Mouse (Mus musculus): ENCODE measurements around the gene Cttnbp2nl. TPM values are rescaled to one million over a fixed set of nuclear protein-coding genes. Genes with fewer than 3 reads are reported as not detected.
A peak's percentile ranks its signal among the peaks of the same experiment; 100 is the strongest.

Gene Cttnbp2nl
- total and polyA plus RNA-seq, 2 experiments from 2014 or later = 34.1 to 45.7 TPM

DNA sequence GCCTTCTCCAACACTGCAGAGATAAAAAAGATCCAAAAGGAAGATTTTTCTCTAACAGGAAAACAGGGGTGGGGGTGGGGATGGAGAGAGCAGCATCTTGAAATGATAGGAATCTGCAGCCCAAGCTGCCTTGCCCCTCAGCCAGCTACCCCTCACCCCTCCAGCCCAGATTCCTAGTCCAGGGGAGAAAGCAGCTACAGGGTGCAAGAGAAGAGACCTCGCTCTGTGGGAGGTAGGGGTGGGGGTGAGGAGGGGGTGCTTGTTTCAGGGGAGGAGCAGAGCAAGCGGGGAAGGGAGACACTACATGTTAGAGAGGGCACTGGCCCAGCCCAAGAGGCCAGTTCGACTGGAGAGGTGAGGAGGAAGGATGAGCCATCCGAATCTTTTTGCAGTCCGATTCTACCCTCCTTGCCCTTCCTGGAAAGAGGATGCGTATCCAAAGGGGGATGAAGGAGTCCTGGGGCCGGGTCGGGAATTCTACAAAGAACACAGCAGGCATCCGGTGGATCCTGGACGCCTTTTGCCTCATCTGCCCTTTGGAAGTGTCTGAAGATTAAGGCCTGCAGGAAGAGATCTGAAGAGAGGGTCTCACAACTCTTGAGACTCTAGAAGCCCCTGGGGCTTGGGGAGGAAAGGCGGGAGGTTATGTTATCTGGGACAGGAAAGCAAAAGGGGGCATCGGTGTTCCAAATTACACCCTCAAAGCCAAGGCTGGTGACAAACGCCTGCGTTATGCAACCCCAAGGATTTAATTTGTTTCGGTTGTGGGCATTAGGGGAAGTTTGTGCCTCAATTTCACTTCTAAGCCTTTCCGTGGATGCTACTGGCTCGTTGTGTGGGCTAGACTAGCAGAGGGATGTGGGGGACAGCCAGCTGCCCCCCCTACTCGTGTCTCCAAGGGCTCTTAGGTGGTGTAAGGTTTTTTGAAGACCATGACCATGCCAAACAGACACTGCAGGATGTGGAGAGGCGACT, 92.6 kb downstream of the Cttnbp2nl start:
- DNase-seq (ENCODE audit: low spot score) = no peak
- H3K27me3 ChIP-seq (ENCODE audit: insufficient read depth, low read length) = peaks cover 37% of the 10 kb centered on the region
- H3K9ac ChIP-seq (replicated peaks; ENCODE audit: low read length, poor library complexity, severe bottlenecking) = no peak overlapping the region
- 12% methylated on average over 19 of the region's 19 CpGs for WGBS
- 0 out of 2 replicates have a peak, but pooled peaks cover 3% of the 10 kb centered on the region for H3K4me1 ChIP-seq (ENCODE audit: insufficient read depth, low read length)
- H3K4me2 ChIP-seq (ENCODE audit: low read depth, low read length, poor library complexity, severe bottlenecking) = peak overlapping the region; percentile 57; the same call in 1 of the 2 replicates
- H3K27ac ChIP-seq (ENCODE audit: low read depth, low read length) = no peak overlapping the region
- no peak for ATAC-seq (ENCODE audit: low FRiP score)
- no peak overlapping the region for H3K4me3 ChIP-seq (ENCODE audit: low read depth, low read length)
- no peaks in the 10 kb centered on the region for H3K36me3 ChIP-seq (ENCODE audit: insufficient read depth, low read length)
- no peaks in the 10 kb centered on the region for H3K9me3 ChIP-seq (ENCODE audit: low read length)
- no peak for TF ChIP-seq CTCF (IDR thresholded peaks at IDR 0.05)

DNA sequence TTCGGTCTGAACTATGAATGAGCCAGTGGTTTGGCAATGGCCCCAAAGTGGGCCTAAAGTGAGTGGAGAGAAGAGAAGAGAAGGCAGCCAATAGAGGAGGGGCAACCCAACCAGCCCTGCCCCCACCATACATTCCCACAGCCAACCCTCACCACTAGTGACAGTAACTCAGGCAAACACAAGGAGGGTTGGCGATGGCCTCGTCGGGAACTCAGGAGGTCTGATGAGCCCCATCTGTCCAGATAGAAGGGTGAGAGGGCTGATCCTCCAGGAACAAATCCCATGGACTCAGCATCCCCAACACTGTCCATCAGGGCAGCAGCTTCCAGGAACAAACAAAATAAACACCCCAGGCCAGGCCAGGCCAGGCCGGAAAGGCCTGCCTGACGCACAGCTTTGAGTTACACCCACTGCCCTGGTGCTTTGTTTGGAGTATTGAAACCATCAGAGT, 96.8 kb downstream of the Cttnbp2nl start:
- 84% methylated on average over 6 of the region's 6 CpGs for WGBS
- H3K9me3 ChIP-seq (ENCODE audit: low read length) = no peaks in the 10 kb centered on the region
- H3K36me3 ChIP-seq (ENCODE audit: insufficient read depth, low read length) = no peaks in the 10 kb centered on the region; the same call in 1 of the 2 replicates
- H3K4me3 ChIP-seq (ENCODE audit: low read depth, low read length) = no peak overlapping the region
- TF ChIP-seq CTCF (IDR thresholded peaks at IDR 0.05) = no peak
- no peak overlapping the region for H3K27ac ChIP-seq (ENCODE audit: low read depth, low read length)
- 0 out of 2 replicates have a peak, but pooled peaks cover under 1% of the 10 kb centered on the region for H3K4me1 ChIP-seq (ENCODE audit: insufficient read depth, low read length)
- H3K9ac ChIP-seq (replicated peaks; ENCODE audit: low read length, poor library complexity, severe bottlenecking) = no peak overlapping the region
- ATAC-seq (ENCODE audit: low FRiP score) (no peak), DNase-seq (ENCODE audit: low spot score) (no peak)
- no peak overlapping the region for H3K4me2 ChIP-seq (ENCODE audit: low read depth, low read length, poor library complexity, severe bottlenecking)
- peaks cover 15% of the 10 kb centered on the region; the same call in 1 of the 2 replicates for H3K27me3 ChIP-seq (ENCODE audit: insufficient read depth, low read length)

DNA sequence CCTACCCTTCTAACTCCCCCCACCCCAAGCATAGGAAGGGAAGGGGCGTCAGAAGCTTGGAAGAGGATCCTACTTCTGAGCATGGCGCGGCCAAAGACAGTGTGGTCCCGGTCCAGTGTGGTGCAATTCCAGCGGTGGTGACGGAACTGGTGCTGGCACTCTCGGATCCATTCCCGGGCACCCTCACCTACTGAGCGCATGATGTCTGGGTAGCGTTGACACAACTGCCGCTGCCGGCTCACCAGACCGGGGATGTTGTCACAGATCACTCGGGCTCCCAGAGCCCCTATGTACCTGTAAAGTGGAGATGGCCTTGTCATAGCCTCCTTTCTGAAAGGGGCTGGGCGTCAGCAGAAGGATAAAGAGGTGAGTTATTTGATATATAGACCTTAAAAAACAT, 98.4 kb downstream of the Cttnbp2nl start:
- WGBS = 96% methylated on average over 15 of the region's 15 CpGs
- TF ChIP-seq CTCF (IDR thresholded peaks at IDR 0.05) = no peak
- ATAC-seq (ENCODE audit: low FRiP score) = no peak

DNA sequence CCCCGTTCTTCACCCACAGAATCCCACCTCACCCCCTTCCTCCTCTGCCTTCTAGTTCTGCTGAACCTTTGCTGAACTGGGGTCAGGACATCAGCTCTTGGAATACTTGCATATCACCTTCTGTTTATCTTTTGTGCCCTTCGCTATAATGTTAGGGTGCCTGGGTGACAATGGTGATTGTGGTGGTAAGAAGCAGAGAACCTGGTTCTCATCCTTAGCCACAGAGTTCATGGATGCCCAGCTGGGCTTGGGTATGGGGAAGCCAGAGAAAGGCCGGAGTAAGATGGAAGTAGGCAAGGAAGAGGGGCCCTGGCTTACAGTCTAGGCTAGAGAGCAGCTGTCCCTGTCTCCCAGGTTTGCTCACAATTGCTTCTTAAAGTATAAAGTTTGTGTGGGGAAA, 98.8 kb downstream of the Cttnbp2nl start:
- TF ChIP-seq CTCF (IDR thresholded peaks at IDR 0.05) = no peak
- peaks cover 6% of the 10 kb centered on the region for H3K36me3 ChIP-seq (ENCODE audit: insufficient read depth, low read length)
- no peak overlapping the region for H3K4me2 ChIP-seq (ENCODE audit: low read depth, low read length, poor library complexity, severe bottlenecking)
- peaks cover 9% of the 10 kb centered on the region; the same call in 1 of the 2 replicates for H3K27me3 ChIP-seq (ENCODE audit: insufficient read depth, low read length)
- H3K9me3 ChIP-seq (ENCODE audit: low read length) = no peaks in the 10 kb centered on the region
- 95% methylated on average over 3 of the region's 3 CpGs for WGBS
- no peak overlapping the region for H3K9ac ChIP-seq (replicated peaks; ENCODE audit: low read length, poor library complexity, severe bottlenecking)
- no peak overlapping the region for H3K27ac ChIP-seq (ENCODE audit: low read depth, low read length)
- H3K4me3 ChIP-seq (ENCODE audit: low read depth, low read length) = no peak overlapping the region
- H3K4me1 ChIP-seq (ENCODE audit: insufficient read depth, low read length) = no peaks in the 10 kb centered on the region
- no peak for ATAC-seq (ENCODE audit: low FRiP score)
- no peak for DNase-seq (ENCODE audit: low spot score)

More for the DNA sequence above, 98.4 kb downstream of the Cttnbp2nl start:
- H3K4me3 ChIP-seq (ENCODE audit: low read depth, low read length) = no peak overlapping the region
- H3K9ac ChIP-seq (replicated peaks; ENCODE audit: low read length, poor library complexity, severe bottlenecking) = no peak overlapping the region
- H3K9me3 ChIP-seq (ENCODE audit: low read length) = no peaks in the 10 kb centered on the region
- H3K36me3 ChIP-seq (ENCODE audit: insufficient read depth, low read length) = peaks cover 6% of the 10 kb centered on the region
- no peaks in the 10 kb centered on the region for H3K4me1 ChIP-seq (ENCODE audit: insufficient read depth, low read length)
- H3K27ac ChIP-seq (ENCODE audit: low read depth, low read length) = no peak overlapping the region
- DNase-seq (ENCODE audit: low spot score) = no peak
- H3K27me3 ChIP-seq (ENCODE audit: insufficient read depth, low read length) = peaks cover 9% of the 10 kb centered on the region; the same call in 1 of the 2 replicates
- no peak overlapping the region for H3K4me2 ChIP-seq (ENCODE audit: low read depth, low read length, poor library complexity, severe bottlenecking)

- Histone ChIP-seq H3K27me3 (ENCODE audit: insufficient read depth, low read length) (no peaks in the 10 kb centered on the region), H3K9me3 (ENCODE audit: low read length) (no peaks in the 10 kb centered on the region), H3K36me3 (ENCODE audit: insufficient read depth, low read length) (peaks cover 6% of the 10 kb centered on the region), H3K9ac (replicated peaks; ENCODE audit: low read length, poor library complexity, severe bottlenecking) (no peak overlapping the region), H3K4me3 (ENCODE audit: low read depth, low read length) (no peak overlapping the region), H3K4me1 (ENCODE audit: insufficient read depth, low read length) (no peaks in the 10 kb centered on the region), H3K27ac (ENCODE audit: low read depth, low read length) (no peak overlapping the region), H3K4me2 (ENCODE audit: low read depth, low read length, poor library complexity, severe bottlenecking) (no peak overlapping the region)
- 90% methylated on average over 23 of the region's 23 CpGs for WGBS
- ATAC-seq (ENCODE audit: low FRiP score) (no peak), DNase-seq (ENCODE audit: low spot score) (no peak)
- no peak for TF ChIP-seq CTCF (IDR thresholded peaks at IDR 0.05)
Observed at GRCm38 (mm10) chr3:104952891-104953670, 99.9 kb downstream of the Cttnbp2nl start.

Other genes starting within 250 kb of the Cttnbp2nl start
- 7.9 and 18.2 TPM in 2 replicates for gene Mov10, start 234.6 kb downstream of the Cttnbp2nl start, total RNA-seq (2014; rRNA removed)
- 6.1 and 7.7 TPM in 2 replicates for gene Mov10, start 234.6 kb downstream of the Cttnbp2nl start, polyA plus RNA-seq (2015; fragmentation: Nextera tagmentation; extraction: Ambion mirVana)
- 33.6 and 40.0 TPM in 2 replicates for gene St7l, start 189.1 kb downstream of the Cttnbp2nl start, total RNA-seq (2014; rRNA removed)
- gene St7l, start 189.1 kb downstream of the Cttnbp2nl start, polyA plus RNA-seq (2015; fragmentation: Nextera tagmentation; extraction: Ambion mirVana) = 31.7 and 34.5 TPM in 2 replicates
- 110 and 112 TPM in 2 replicates for gene Capza1, start 188.6 kb downstream of the Cttnbp2nl start, total RNA-seq (2014; rRNA removed)
- gene Capza1, start 188.6 kb downstream of the Cttnbp2nl start, polyA plus RNA-seq (2015; fragmentation: Nextera tagmentation; extraction: Ambion mirVana) = 99.2 and 103 TPM in 2 replicates
- 2.2 and 3.2 TPM in 2 replicates for gene Wnt2b, start 91.2 kb downstream of the Cttnbp2nl start, total RNA-seq (2014; rRNA removed)
- 0.54 and 0.66 TPM in 2 replicates for gene Wnt2b, start 91.2 kb downstream of the Cttnbp2nl start, polyA plus RNA-seq (2015; fragmentation: Nextera tagmentation; extraction: Ambion mirVana)
- not detected in 2 replicates for gene 4930564D02Rik, start 13.7 kb upstream of the Cttnbp2nl start, total RNA-seq (2014; rRNA removed)
- gene 4930564D02Rik, start 13.7 kb upstream of the Cttnbp2nl start, polyA plus RNA-seq (2015; fragmentation: Nextera tagmentation; extraction: Ambion mirVana) = not detected in 2 replicates